Mouse (Mus musculus) heart, postnatal 0 days (tissue): ENCODE measurements around the gene Tdrd9.

Experiments used
- CTCF ChIP-seq: IDR thresholded peaks from 2 replicates; pipeline ENCODE4 v1.5.1; 2016; ENCODE audit warnings: antibody characterized with exemption, control low read depth, low read depth
- EP300 ChIP-seq: IDR thresholded peaks from 2 replicates; pipeline ENCODE4 v1.6.1; 2016; ENCODE audit warnings: antibody characterized with exemption, low read depth

DNA sequence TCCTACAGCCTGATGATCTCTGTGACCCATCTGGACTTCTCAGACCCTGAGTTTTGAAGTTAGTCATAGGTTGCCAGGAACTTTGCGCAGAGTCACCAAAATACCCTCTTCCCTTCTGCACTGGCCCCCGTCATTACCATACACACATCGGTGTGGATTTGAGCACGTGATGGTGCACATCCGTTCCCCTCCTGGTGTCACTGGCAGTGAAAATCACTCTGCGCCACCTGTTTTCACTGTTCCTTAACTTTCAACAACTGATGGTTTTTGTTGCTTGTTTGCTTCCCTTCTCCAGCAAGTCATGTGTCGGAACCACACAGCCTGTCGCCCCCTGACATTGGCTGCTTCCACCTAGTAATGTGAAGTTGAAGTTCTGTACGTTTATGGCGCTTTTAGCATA, 1.1 kb downstream of the Tdrd9 start:
- TF ChIP-seq CTCF (no peak), EP300 (no peak)
